Mouse (Mus musculus): ENCODE measurements around the gene Mcts2. TPM values are rescaled to one million over a fixed set of nuclear protein-coding genes. Genes with fewer than 3 reads are reported as not detected.

Gene Mcts2
- polyA plus RNA-seq, 1 experiment = 0.82 TPM

DNA sequence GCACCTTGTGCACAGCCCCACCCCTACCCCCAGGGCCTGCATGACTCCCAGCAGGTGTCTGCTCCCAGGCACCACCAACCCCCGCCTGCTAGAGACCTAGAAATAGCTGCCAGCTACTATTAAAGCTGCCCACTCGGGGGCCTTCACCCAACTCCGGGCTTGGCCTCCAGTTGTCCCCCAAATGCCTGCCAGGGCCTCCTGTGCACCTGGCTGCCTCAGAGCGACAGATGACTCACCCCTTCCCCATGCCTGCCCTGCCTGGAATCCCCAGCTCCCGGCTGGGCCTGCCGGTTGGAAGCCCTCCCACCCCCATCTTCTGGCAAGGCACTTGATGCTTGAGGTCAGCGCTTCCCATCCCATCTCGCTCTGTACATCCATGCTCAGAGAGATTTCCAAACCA, 13.9 kb downstream of the Mcts2 start:
- no peaks in the 10 kb centered on the region for H3K4me1 ChIP-seq (ENCODE audit: control insufficient read depth, insufficient read depth, low read length)
- no peak overlapping the region for H3K4me3 ChIP-seq (ENCODE audit: insufficient read depth, low read length)
- no peak for TF ChIP-seq CTCF (IDR thresholded peaks at IDR 0.05; ENCODE audit: low read depth, low read length)
- no peak for TF ChIP-seq POLR2A (IDR thresholded peaks at IDR 0.05; ENCODE audit: borderline replicate concordance, low read depth, low read length)
- no peak overlapping the region for H3K27ac ChIP-seq (ENCODE audit: insufficient read depth, low read depth, low read length)

DNA sequence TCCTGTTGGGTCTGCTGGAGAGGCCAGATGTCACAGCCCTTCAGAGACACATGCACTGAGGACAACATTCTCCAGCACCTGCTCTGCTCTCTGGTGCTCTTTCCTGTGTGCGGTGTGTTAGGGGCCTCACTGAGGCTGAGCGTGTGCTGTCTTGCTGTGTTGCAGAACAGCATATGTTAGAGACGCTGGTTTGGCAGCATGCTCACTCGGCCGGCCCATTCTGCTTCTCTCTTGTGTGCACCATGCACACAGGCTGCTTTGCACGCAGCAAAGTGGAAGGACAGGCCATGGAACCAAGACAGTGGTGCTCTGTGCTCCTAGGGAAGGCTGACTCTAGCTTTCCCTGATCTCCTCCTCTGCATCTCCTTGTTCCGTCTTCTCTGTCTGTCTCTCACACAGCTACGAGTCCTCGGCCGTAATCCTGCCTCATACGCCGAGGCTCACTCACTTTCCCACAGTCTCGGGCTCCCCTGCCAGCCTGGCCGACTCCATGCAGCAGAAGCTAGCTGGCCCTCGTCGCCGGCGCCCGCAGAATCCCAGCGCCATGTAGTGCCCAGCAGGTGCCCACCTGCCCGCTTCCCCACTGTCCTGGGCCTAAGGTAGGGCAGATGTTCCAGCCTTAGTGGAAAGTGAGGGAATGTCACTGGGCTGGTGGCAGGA, 16.9 kb downstream of the Mcts2 start:
- Histone ChIP-seq H3K4me3 (ENCODE audit: insufficient read depth, low read length) (no peak overlapping the region), H3K4me1 (ENCODE audit: control insufficient read depth, insufficient read depth, low read length) (peaks cover 3% of the 10 kb centered on the region), H3K27ac (ENCODE audit: insufficient read depth, low read depth, low read length) (no peak overlapping the region)
- TF ChIP-seq POLR2A (IDR thresholded peaks at IDR 0.05; ENCODE audit: borderline replicate concordance, low read depth, low read length) (no peak), CTCF (IDR thresholded peaks at IDR 0.05; ENCODE audit: low read depth, low read length) (no peak)

DNA sequence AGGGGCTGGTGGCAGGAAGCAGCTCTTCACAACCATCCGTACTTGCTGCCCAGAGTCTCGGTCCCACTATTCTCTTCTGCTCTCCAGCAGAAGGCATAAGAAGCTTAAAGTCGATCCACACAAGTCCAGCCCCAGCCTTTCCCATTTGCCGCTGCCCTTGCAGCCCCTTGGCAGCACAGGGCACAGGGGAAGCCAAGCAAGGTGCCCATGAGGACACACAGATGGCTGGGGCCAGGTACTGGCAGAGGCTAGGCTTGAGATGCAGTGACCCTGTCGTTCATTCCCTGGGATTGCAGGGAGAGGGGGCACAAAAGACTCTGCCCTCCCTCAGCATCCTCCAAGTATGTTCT, 17.4 kb downstream of the Mcts2 start:
- Histone ChIP-seq H3K27ac (ENCODE audit: insufficient read depth, low read depth, low read length) (no peak overlapping the region), H3K4me1 (ENCODE audit: control insufficient read depth, insufficient read depth, low read length) (peaks cover 6% of the 10 kb centered on the region), H3K4me3 (ENCODE audit: insufficient read depth, low read length) (no peak overlapping the region)
- TF ChIP-seq POLR2A (IDR thresholded peaks at IDR 0.05; ENCODE audit: borderline replicate concordance, low read depth, low read length) = no peak
- no peak for TF ChIP-seq CTCF (IDR thresholded peaks at IDR 0.05; ENCODE audit: low read depth, low read length)

DNA sequence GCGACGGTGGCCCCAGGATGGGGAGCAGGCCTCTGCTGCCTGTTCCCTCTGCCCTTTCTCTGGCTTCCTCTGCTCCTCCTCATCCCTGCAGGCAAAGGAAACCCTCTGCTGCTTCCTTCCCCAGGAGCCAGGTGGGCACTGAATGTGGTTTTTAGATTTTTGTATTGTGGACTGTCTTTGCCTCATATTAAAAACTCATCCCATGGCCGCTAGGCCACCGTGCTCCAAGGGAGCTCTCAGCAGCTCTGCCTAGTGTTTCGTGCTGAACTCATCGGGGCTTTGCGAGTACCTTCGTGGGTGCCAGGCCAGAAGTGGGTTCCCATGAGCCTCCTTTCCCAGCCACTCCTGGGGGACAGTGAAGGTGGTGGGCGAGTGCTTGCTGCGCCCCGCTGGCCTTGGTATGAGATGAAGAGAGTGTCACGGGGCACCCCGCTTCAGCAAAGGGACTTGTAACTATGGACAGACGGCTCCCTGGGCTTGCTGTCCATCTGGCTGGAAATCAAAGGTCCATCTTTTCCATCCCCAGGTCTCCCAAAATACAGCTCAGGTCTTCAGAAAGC, 18.1 kb downstream of the Mcts2 start:
- TF ChIP-seq CTCF (IDR thresholded peaks at IDR 0.05; ENCODE audit: low read depth, low read length) = no peak
- no peak for TF ChIP-seq POLR2A (IDR thresholded peaks at IDR 0.05; ENCODE audit: borderline replicate concordance, low read depth, low read length)
- Histone ChIP-seq H3K4me1 (ENCODE audit: control insufficient read depth, insufficient read depth, low read length) (peaks cover 9% of the 10 kb centered on the region), H3K27ac (ENCODE audit: insufficient read depth, low read depth, low read length) (no peak overlapping the region), H3K4me3 (ENCODE audit: insufficient read depth, low read length) (no peak overlapping the region)

DNA sequence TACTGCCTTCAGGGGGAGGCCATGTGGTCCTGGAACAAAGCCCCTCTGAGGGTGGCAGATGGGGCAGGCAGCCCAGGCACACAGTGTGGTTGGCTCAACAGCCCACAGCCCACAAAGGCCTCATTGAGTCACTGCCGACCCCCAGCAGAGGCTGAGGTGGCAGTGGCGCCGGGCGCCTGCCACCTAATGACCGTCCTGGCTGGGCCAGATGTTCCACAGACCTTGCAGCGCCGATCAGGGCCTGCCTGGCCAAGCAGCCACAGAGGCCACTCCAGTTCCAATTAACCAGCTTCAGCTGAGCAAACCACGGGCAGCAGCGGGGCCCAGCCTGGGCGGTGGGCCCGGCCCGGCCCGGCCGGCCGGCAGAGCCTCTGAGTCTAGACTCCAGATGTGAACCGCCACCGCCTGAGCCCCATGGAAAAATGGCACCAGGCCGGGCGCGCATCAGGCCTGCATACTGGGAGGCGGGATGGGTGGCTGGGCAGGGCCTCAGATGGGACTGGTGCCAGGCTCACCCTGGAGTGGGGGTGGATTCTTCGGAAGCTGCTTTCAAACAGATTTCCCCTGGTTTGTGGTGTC, 19.2 kb downstream of the Mcts2 start:
- H3K27ac ChIP-seq (ENCODE audit: insufficient read depth, low read depth, low read length) = no peak overlapping the region
- H3K4me1 ChIP-seq (ENCODE audit: control insufficient read depth, insufficient read depth, low read length) = peaks cover 9% of the 10 kb centered on the region
- no peak for TF ChIP-seq CTCF (IDR thresholded peaks at IDR 0.05; ENCODE audit: low read depth, low read length)
- no peak for TF ChIP-seq POLR2A (IDR thresholded peaks at IDR 0.05; ENCODE audit: borderline replicate concordance, low read depth, low read length)
- no peak overlapping the region for H3K4me3 ChIP-seq (ENCODE audit: insufficient read depth, low read length)

DNA sequence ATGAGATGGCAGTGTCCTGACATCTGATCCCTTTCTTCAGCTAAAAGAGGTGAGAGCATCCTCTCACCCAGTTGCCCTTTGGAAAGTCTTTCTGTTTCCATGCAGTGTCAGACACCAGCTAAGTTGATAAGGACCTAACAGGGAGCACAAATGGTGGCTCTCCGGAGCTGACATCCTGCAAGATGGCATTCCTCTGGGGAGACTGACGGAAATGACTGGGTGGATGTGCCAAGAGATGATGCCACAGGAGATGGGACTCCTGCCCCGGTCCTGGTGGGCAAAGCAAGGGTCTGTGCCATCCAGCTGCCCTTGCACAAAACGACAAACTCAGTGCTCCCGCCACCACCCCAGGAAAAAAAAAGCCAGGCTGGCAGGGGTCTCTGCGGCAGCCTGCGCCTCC, 20.4 kb downstream of the Mcts2 start:
- no peak overlapping the region for H3K4me3 ChIP-seq (ENCODE audit: insufficient read depth, low read length)
- H3K4me1 ChIP-seq (ENCODE audit: control insufficient read depth, insufficient read depth, low read length) = peaks cover 9% of the 10 kb centered on the region
- TF ChIP-seq CTCF (IDR thresholded peaks at IDR 0.05; ENCODE audit: low read depth, low read length) = no peak
- no peak for TF ChIP-seq POLR2A (IDR thresholded peaks at IDR 0.05; ENCODE audit: borderline replicate concordance, low read depth, low read length)
- no peak overlapping the region for H3K27ac ChIP-seq (ENCODE audit: insufficient read depth, low read depth, low read length)

DNA sequence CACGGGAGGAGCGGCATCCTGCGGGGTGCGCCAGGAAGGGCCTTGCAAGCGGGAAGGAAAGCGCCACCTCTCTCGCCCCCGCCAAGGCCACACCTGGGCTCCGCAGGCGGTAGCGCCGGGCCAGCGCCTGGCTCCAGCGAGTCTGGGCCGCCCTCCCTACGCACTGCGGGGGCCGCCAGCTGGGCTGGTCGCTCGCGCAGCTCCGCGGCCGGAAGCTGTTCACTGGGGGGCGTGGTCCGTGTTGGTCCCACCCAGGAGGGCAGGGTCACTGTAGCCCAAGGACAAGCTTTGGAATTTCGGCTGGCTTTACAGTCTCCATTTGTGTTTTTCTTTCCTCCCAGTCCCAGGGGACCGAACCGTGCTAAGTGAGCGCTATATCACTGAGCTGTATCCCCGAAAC, 20.8 kb downstream of the Mcts2 start:
- H3K27ac ChIP-seq (ENCODE audit: insufficient read depth, low read depth, low read length) = no peak overlapping the region
- H3K4me1 ChIP-seq (ENCODE audit: control insufficient read depth, insufficient read depth, low read length) = peaks cover 9% of the 10 kb centered on the region
- H3K4me3 ChIP-seq (ENCODE audit: insufficient read depth, low read length) = no peak overlapping the region
- TF ChIP-seq CTCF (IDR thresholded peaks at IDR 0.05; ENCODE audit: low read depth, low read length) (no peak), POLR2A (IDR thresholded peaks at IDR 0.05; ENCODE audit: borderline replicate concordance, low read depth, low read length) (no peak)

DNA sequence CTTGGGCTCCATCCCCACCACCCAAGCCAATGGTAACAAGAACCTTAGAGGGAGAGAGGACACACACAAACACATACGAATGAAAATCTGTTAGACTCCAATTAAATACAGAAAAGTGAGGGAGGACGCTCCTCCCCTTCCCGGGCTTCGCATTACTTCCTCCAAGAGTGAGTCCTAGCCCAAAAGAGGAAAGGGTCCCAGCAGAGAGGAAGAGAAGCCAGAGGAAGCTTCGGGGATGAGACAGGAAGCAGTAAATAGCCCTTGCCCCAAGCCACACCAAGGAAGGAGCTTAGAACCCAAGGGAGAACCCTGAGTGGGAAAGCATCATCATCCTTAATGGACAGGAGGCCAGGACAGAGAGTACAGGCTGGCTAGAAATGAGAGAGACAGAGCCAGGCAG, 22.2 kb downstream of the Mcts2 start:
- H3K27ac ChIP-seq (ENCODE audit: insufficient read depth, low read depth, low read length) = no peak overlapping the region
- TF ChIP-seq CTCF (IDR thresholded peaks at IDR 0.05; ENCODE audit: low read depth, low read length) (no peak), POLR2A (IDR thresholded peaks at IDR 0.05; ENCODE audit: borderline replicate concordance, low read depth, low read length) (no peak)
- no peak overlapping the region for H3K4me3 ChIP-seq (ENCODE audit: insufficient read depth, low read length)
- peaks cover 9% of the 10 kb centered on the region for H3K4me1 ChIP-seq (ENCODE audit: control insufficient read depth, insufficient read depth, low read length)

DNA sequence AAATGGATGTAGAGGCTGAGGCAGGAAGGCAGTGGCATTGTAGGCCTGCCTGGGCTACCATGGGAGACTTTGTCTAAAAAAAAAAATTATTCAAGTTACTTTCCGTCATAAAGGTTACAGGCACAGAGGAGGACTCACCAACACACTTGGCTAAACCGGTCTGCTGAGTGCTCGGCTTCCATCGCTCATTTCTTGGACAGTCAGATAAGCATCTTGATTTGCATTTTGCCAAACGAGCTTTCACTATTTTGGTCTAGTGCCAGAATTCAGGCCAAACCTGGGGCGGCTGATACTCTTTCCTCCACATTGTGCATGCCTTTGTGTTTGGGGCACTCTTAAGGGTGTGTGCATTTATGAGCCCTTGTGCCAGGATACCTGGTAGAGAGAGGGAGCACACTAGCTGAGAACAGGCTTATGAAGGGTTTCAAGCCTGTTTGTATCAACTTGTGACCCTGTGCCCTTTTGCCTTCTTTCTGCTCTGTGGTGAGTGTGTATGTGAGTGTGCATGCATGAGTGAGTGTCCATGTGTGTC, 29.5 kb downstream of the Mcts2 start:
- H3K4me3 ChIP-seq (ENCODE audit: insufficient read depth, low read length) = no peak overlapping the region
- TF ChIP-seq POLR2A (IDR thresholded peaks at IDR 0.05; ENCODE audit: borderline replicate concordance, low read depth, low read length) = no peak
- no peak for TF ChIP-seq CTCF (IDR thresholded peaks at IDR 0.05; ENCODE audit: low read depth, low read length)
- no peak overlapping the region for H3K27ac ChIP-seq (ENCODE audit: insufficient read depth, low read depth, low read length)
- H3K4me1 ChIP-seq (ENCODE audit: control insufficient read depth, insufficient read depth, low read length) = no peaks in the 10 kb centered on the region

DNA sequence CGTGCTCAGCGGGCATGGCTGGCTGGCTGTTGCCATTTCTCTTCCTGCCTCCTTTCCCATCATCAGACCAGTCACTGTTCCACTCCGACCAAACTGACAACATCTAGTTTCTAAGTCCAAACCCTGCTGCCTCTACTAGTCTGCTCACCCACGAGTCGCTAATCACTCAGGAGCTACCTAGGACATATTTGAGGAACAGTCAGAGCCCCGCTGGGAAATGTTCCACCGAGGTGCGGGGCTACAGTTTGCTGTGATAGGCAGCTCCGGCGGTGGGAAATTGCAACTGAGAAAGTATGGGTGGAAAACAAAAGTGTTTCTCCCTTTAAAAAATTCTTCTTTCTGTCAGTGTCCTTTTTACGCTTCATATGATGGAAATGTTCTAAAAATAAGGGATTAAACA, 30.8 kb downstream of the Mcts2 start:
- no peaks in the 10 kb centered on the region for H3K4me1 ChIP-seq (ENCODE audit: control insufficient read depth, insufficient read depth, low read length)
- no peak overlapping the region for H3K4me3 ChIP-seq (ENCODE audit: insufficient read depth, low read length)
- TF ChIP-seq POLR2A (IDR thresholded peaks at IDR 0.05; ENCODE audit: borderline replicate concordance, low read depth, low read length) = no peak
- no peak for TF ChIP-seq CTCF (IDR thresholded peaks at IDR 0.05; ENCODE audit: low read depth, low read length)
- H3K27ac ChIP-seq (ENCODE audit: insufficient read depth, low read depth, low read length) = no peak overlapping the region

Measured in bone marrow macrophage, adult 2 months (primary cell).